Mouse (Mus musculus) gastrocnemius, adult 18-20 months (tissue): ENCODE data around the gene Dip2b. TPM values are rescaled to one million over a fixed set of nuclear protein-coding genes. Genes with fewer than 3 reads are reported as not detected.

ENCODE experiments used
- DNase-seq: peaks from one replicate; pipeline ENCODE4 v3.0.0; 2021; ENCODE audit warnings: low spot score
- total RNA-seq, 2 experiments: library from RNA; stranded (reverse); gene quantifications; 2 replicates each; pipeline ENCODE4 v1.2.3; 2021

Gene Dip2b
- total RNA-seq, 2 experiments from 2014 or later = 5.3 to 5.7 TPM

DNA sequence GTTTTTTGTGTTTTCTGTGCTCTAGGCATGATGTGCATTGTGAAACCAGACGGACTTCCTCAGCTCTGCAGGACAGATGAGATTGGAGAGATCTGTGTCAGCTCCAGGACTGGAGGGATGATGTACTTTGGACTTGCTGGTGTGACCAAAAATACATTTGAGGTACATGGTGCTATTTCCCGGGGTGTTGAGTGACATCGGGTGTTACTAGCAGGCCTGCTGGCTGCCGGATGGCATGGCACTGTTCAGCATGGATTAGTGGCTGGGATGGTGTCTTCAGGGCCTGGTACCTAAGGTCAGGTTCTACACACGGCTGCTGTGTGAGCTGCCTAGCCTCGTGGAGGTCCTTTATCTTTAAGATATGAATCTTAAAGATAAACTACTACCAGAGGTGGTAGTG is 136.7 kb downstream of the Dip2b start:
- peak; percentile 51 for DNase-seq

DNA sequence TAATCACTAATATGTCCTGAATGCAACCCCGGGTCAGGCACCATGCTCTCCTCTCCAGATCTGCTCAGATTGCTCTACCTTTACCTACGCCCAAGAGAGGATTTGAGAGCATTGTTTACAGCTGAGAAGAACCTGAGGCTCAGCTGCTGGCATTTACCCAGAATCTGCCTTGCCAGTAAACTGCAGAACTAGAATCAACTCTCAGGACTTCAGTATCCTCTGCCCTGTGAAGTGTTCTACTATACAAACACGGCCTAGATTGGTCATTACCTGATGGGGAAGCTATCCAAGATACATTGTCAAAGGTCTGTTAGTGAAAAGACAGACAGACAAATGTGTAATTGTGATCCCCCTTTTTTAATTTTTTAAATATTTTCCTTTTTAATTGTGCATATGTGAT is 138.7 kb downstream of the Dip2b start:
- no peak for DNase-seq

- no peak for DNase-seq
Observed at GRCm38 (mm10) chr15:100177575-100177974, 139.1 kb downstream of the Dip2b start.

DNA sequence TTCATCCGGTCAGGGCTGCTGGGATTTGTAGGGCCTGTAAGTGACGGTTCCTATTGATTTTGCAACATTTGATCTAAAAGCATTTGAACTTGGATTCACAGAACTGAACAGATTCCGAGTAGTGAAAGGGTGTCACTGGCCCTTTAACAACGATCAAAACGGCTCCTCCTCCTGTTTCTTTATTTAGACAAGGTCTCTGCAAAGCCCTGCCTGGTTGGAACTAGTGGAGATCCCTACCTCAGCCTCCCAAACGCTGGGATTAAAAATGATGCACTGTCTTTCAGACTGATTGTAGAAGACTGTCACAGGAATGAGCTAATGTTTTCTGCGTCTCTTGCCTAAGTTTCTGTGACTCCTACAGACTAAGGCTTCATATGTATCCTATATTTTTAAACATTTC is 140.0 kb downstream of the Dip2b start:
- DNase-seq = no peak

DNA sequence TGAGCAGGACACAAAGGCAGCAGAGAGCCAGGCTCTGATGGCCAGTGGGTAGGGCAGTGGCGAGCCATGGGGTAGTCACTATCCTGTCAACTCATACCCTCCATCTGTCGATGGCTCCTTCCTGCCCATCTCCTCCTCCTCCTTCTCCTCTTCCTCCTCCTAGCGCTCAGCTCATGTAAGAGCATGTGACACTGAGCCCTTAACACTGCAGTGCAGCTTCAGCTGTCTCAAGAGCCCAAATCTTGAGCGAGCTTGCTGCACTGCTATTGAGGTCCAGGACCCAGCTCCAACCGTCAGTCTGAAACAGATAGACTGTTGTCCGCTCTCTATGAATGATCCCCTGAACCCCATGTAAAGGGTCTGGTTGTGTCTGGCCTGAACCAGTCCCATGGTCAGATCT is 141.2 kb downstream of the Dip2b start:
- no peak for DNase-seq

DNA sequence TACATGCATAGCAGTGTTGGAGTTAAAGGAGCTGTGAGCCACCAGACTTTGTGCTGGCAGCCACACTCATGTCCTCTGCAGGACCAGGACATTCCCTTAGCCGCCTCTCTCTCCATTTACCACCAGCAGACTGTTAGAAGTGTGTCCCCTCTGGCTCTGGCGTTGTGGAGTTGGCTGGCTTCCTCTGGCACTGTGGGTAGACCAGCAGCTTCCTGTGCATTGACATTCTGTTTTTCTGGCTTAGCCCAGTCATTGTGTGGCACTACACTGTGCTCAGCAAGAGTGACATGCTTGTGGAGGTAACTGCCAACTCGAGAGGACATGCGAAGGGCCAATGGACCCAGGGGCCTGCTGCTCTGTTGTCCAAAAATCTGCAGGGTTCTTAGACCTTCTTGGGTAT is 141.8 kb downstream of the Dip2b start:
- no peak for DNase-seq

DNA sequence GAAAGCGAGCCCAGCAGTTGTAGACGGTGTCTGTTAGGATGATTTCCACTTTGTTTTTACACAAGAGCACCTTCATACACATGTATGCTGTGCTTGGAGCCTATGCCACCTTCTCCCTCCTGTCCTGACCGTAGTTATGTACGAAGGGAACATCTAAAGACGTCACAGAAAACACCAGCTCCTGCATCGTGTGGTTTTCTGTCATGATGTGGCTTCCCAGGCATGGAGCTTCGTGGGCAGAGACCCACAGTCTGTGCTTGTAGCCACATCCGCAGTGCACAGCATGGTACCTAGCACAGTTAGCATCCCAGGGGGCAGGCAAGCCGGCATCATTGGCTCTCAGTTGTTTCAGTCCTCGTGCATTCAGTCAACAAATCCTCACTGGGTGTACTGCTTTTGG is 143.4 kb downstream of the Dip2b start:
- DNase-seq = no peak

DNA sequence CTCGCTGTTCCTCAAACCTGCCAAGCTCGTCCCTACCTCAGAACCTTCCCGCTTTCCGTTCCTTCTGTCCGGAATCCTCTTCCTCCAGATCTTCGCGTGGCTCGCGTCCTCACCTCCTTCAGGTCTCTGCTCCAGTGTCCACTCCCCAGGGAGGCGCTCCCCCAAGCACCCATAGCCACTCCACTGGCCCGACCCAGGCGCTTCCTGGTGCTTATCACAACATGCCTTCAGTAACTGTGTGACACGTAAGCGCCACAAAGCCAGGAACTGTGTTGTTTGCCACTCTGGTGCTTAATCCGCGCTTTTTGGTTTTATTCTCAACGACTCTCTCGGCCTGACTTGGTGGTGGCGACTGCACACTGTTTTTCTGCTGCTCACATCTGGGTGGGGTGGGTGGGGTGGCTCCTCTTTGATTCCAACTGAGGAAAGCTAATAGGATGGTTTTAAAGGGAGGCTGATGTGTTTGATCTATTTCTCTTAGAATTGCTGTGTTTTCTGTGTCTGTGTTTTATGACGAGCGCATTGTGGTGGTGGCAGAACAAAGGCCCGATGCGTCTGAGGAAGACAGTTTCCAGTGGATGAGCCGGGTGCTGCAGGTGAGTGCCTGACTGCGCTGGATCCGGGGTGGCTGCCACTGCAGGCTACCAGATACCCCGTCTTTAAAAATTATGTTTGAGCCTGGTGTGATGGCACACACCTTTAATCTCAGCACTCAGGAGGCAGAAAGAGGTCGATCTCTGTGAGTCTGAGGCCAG is 144.2 kb downstream of the Dip2b start:
- DNase-seq = no peak

DNA sequence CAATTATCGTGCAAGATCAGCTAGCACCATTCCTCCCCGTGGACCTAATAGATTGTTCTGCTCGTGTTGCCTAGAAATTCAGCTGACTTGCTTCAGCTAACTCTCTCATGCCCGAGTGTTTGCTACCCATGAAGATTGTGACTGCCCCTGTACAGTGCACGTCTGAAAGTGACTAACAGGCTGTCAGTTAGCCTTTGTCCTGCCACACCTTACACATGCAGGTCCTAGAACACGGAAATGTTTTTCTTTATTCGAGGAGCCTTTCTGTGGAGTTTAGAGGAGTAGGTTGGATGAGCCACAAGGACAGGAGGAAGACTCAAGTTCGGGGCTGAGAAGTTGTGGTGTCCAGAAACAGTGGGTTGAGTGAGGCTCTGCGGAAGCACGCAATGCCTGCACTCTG is 145.0 kb downstream of the Dip2b start:
- no peak for DNase-seq

GRCm38 (mm10) chr15:100184821-100185496 is 146.5 kb downstream of the Dip2b start:
- DNase-seq = no peak

- no peak for DNase-seq
Observed at GRCm38 (mm10) chr15:100186234-100186633, 147.8 kb downstream of the Dip2b start.

DNA sequence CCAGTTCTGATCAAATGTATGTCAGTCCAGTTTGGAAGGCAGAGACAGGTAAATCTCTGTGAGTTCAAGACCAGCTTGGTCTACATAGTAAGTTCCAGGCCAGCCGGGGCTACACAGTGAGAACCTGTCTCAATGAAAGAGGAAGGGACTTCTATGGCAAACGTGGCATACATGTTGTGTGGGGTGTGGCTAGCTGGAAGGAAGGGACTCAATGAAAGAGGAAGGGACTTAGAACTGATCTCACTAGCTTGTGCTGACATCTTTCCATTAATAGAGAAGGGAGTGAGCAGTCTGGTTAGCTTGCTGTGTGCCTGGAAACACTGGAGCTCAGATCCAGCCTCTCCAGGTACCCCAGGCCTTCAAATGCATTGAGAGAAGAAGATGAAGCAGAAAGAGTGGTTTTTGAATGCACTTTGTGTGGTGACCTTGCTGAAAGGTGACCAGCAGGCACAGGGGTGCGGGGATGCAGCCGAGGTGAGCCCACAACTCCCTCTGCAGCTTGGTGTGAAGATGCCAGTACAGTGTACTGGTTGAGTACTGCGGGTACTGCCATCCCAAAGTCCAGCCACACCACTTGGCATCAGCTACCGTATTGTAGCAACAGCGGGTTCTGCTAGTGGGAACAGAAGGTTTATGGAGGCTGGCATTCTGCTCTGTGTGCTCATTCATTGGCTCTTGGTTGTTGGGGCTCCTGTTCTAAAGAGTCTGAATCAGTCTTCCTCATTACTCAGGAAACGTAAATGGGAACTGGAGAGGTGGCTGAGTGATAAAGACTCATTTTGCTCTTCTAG is 148.6 kb downstream of the Dip2b start:
- no peak for DNase-seq

DNA sequence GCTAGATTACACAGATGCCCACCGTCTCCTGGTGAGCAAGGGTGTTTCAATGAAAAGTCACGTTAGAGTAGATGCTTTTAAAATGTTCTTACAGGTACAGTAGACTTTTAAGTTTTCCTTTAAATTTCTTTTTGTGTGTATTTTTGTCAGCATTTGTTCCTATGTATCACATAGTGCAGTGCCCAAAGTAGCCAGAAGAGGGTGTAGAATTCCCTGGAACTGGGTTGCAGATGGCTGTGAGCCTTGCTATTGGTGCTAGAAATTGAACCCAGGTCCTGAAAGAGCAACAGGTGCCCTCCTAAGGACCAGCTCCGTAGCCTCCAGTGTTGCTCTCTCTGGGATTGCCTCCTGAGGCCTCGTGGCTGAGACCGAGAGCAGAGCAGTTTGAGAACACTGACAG is 150.1 kb downstream of the Dip2b start:
- DNase-seq = no peak

GRCm38 (mm10) chr15:100188962-100189404 is 150.5 kb downstream of the Dip2b start:
- DNase-seq = no peak

DNA sequence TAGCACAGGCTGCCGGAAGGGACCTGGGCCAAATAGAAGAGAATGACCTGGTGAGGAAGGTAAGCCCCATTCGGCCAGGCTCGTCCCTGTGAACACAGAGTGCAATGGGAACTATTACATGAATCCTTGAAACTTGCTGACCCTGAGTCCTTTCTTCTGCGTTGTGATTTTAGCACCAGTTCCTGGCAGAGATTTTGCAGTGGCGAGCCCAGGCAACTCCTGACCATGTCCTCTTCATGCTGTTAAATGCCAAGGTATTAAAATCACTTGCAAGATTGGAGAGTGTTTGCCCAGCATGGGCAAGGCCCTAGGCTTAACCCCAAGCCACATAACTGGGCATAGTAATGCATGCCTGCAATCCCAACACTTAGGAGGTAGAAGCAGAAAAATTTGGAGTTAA is 151.6 kb downstream of the Dip2b start:
- DNase-seq = peak; percentile 68

DNA sequence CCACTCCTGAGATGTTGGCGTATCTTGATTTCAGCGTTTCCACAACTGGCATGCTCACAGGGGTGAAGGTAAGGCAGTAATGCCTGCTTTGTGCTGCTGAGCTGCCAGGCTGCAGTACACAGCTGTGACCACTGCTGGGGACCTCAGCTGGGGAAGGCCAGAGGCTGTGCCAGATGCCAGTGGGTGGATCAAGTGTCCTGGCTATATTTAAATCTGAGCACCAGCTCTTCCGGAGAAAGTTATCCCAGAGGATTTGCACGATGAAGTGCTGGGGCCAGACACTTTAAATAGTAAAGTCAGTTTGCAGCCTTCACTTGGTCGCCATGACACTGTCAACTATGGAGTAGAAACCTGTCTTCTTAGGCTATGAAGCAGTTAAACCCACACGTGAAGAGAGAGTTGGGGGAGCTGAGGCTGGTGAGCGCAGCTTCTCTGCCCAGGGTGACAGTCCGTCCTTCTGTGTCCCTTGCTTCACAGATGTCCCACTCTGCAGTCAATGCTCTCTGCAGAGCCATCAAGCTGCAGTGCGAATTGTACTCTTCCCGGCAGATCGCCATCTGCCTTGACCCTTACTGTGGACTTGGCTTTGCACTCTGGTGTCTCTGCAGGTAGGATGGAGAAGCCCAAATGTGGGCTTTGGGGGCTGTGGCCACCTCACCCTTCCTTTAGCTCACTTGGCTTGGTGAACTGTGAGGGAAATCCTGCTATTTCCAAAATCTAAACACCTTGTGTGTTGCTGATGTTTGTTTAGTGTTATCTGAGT is 160.7 kb downstream of the Dip2b start:
- peak; percentile 77 for DNase-seq

GRCm38 (mm10) chr15:100199790-100200189 is 161.3 kb downstream of the Dip2b start:
- DNase-seq = peak; percentile 59

DNA sequence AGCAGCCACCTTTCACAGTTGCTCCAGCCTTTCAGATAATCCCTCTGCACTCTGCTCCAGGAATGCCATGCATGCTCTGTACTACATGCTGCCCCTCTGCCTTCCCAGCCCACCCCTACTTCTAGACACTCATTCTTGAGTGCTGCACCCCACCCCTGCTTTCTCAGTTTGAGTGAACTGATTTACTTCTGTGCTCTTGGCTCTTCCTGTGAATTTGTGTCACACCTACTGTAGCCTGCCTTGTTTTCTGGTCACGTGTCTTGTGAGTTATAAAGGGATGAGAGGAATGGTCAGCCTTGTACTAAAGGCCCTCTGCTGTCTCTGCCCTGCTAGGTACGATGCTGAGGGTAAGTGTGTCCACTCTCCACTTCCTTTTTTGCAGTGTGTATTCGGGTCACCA is 163.3 kb downstream of the Dip2b start:
- DNase-seq = no peak

- DNase-seq = no peak
Observed at GRCm38 (mm10) chr15:100202431-100203015, 164.1 kb downstream of the Dip2b start.

DNA sequence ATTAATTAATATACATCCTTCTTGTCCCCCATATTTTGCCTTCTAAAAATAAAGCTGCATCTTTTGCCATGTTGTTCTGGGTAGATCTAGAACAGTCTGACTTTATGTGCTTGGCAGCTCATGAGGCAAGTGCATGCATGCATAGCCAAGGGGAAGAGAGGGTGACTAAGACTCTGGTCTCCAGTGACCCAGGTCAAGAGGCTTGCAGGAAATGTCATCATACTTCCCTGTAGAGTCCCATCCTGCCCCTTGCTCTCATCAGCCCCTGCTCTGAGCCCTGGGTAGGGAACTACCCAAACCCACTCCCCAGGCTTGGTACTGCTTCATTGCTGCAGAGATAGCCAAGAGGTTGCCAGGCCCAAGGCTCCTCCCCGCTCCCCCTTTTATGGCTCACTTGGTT is 166.1 kb downstream of the Dip2b start:
- DNase-seq = no peak

- DNase-seq = no peak
Observed at GRCm38 (mm10) chr15:100210013-100210412, 171.5 kb downstream of the Dip2b start.
